Mouse (Mus musculus) kidney, embryonic 15.5 days (tissue): Measurements from ENCODE around the gene Ddrgk1. TPM values are rescaled to one million over a fixed set of nuclear protein-coding genes. Genes with fewer than 3 reads are reported as not detected.
A peak's percentile ranks its signal among the peaks of the same experiment; 100 is the strongest.

Source experiments
- ATAC-seq: fragments of 200-750 bp; cut with Nextera tagmentation; replicated peaks from 2 replicates; pipeline ENCODE4 v1.8.0; 2017; ENCODE audit warnings: moderate TSS enrichment; ENCODE audit not compliant: low FRiP score
- H3K27ac ChIP-seq: fragments of 300-500 bp; sonication (generic); 2 replicates; pipeline ENCODE4 v1.5.1; 2015; ENCODE audit warnings: mild to moderate bottlenecking, inconsistent platforms
- H3K27me3 ChIP-seq: fragments of 300-500 bp; sonication (generic); 2 replicates; pipeline ENCODE4 v1.6.1; 2015; ENCODE audit warnings: inconsistent platforms
- H3K36me3 ChIP-seq: fragments of 300-500 bp; sonication (generic); 2 replicates; pipeline ENCODE4 v1.6.1; 2015; ENCODE audit warnings: inconsistent platforms
- H3K4me1 ChIP-seq: fragments of 300-500 bp; sonication (generic); 2 replicates; pipeline ENCODE4 v1.6.1; 2015; ENCODE audit warnings: inconsistent platforms
- H3K4me2 ChIP-seq: fragments of 300-500 bp; sonication (generic); 2 replicates; pipeline ENCODE4 v1.6.1; 2015; ENCODE audit warnings: moderate library complexity, mild to moderate bottlenecking, inconsistent platforms
- H3K4me3 ChIP-seq: fragments of 300-500 bp; sonication (generic); replicated peaks from 2 replicates; pipeline ENCODE4 v1.5.1; 2015; ENCODE audit warnings: mild to moderate bottlenecking, inconsistent platforms
- H3K9ac ChIP-seq: fragments of 300-500 bp; sonication (generic); 2 replicates; pipeline ENCODE4 v1.6.1; 2015; ENCODE audit warnings: mild to moderate bottlenecking, inconsistent platforms
- H3K9me3 ChIP-seq: fragments of 300-500 bp; sonication (generic); replicated peaks from 2 replicates; pipeline ENCODE4 v1.6.1; 2016; ENCODE audit warnings: inconsistent platforms
- WGBS: fragments of 180-500 bp; shearing (Covaris S2); methylation state at CpG from one replicate; pipeline ENCODE4 v1.1.7; 2015; ENCODE audit warnings: mixed read lengths; 5-methylcytosine and 5-hydroxymethylcytosine counted together
- polyA plus RNA-seq: library from polyadenylated mRNA; unstranded; fragments of >200 nt; fragmentation: Nextera tagmentation; extraction: Ambion mirVana; gene quantifications from 2 replicates; pipeline ENCODE4 v1.2.1, GENCODE M21; 2015

Gene Ddrgk1
- polyA plus RNA-seq = 64.7 and 76.8 TPM in 2 replicates

GRCm38 (mm10) chr2:130664102-130664701, at the start of gene Ddrgk1:
Ddrgk1 (minus strand) TSS chr2:130664659.
- H3K9me3 ChIP-seq = no peaks in the 10 kb centered on the region
- peak; percentile 96 for ATAC-seq
- peaks cover 34% of the 10 kb centered on the region for H3K36me3 ChIP-seq
- H3K4me2 ChIP-seq = peak within 1 kb of the TSS; percentile 70
- peak within 1 kb of the TSS; percentile 99 for H3K27ac ChIP-seq
- peak within 1 kb of the TSS; percentile 81 for H3K9ac ChIP-seq
- no peaks in the 10 kb centered on the region for H3K27me3 ChIP-seq
- peak within 1 kb of the TSS; percentile 67 for H3K4me3 ChIP-seq
- peaks cover 38% of the 10 kb centered on the region for H3K4me1 ChIP-seq
- under 1% methylated on average over 40 of the region's 40 CpGs for WGBS

- no peak overlapping the region for H3K4me3 ChIP-seq
- H3K9me3 ChIP-seq = no peaks in the 10 kb centered on the region
- no peak overlapping the region for H3K4me2 ChIP-seq
- no peak overlapping the region for H3K9ac ChIP-seq
- H3K4me1 ChIP-seq = 0 out of 2 replicates have a peak, but pooled peaks cover 5% of the 10 kb centered on the region
- no peak for ATAC-seq
- 52% methylated on average over 10 of the region's 10 CpGs for WGBS
- no peaks in the 10 kb centered on the region for H3K27me3 ChIP-seq
- no peak overlapping the region for H3K27ac ChIP-seq
- H3K36me3 ChIP-seq = peaks cover 41% of the 10 kb centered on the region
Observed at GRCm38 (mm10) chr2:130707057-130707456, 42.6 kb upstream of the Ddrgk1 start.

- Histone ChIP-seq H3K9ac (no peak overlapping the region), H3K9me3 (no peaks in the 10 kb centered on the region), H3K4me1 (0 out of 2 replicates have a peak, but pooled peaks cover 5% of the 10 kb centered on the region), H3K27me3 (no peaks in the 10 kb centered on the region), H3K4me3 (no peak overlapping the region), H3K27ac (no peak overlapping the region), H3K36me3 (peaks cover 37% of the 10 kb centered on the region), H3K4me2 (no peak overlapping the region)
- WGBS = 65% methylated on average over 4 of the region's 4 CpGs
- ATAC-seq = no peak
Observed at GRCm38 (mm10) chr2:130706602-130707001, 42.1 kb upstream of the Ddrgk1 start.

GRCm38 (mm10) chr2:130705178-130705577, 40.7 kb upstream of the Ddrgk1 start:
- ATAC-seq = no peak
- no peak overlapping the region for H3K27ac ChIP-seq
- H3K36me3 ChIP-seq = peaks cover 22% of the 10 kb centered on the region
- H3K4me2 ChIP-seq = no peak overlapping the region
- H3K4me3 ChIP-seq = no peak overlapping the region
- no peak overlapping the region for H3K9ac ChIP-seq
- 77% methylated on average over 6 of the region's 6 CpGs for WGBS
- H3K27me3 ChIP-seq = peaks cover 4% of the 10 kb centered on the region
- H3K4me1 ChIP-seq = 0 out of 2 replicates have a peak, but pooled peaks cover 5% of the 10 kb centered on the region
- no peaks in the 10 kb centered on the region for H3K9me3 ChIP-seq

- Histone ChIP-seq H3K4me3 (no peak overlapping the region), H3K4me1 (0 out of 2 replicates have a peak, but pooled peaks cover 5% of the 10 kb centered on the region), H3K9me3 (no peaks in the 10 kb centered on the region), H3K27me3 (peaks cover 12% of the 10 kb centered on the region), H3K9ac (no peak overlapping the region), H3K4me2 (no peak overlapping the region), H3K36me3 (peaks cover 14% of the 10 kb centered on the region; the same call in 1 of the 2 replicates), H3K27ac (peak overlapping the region; percentile 43; the same call in 1 of the 2 replicates)
- 44% methylated on average over 9 of the region's 9 CpGs for WGBS
- no peak for ATAC-seq
Observed at GRCm38 (mm10) chr2:130704040-130705001, 39.9 kb upstream of the Ddrgk1 start.

GRCm38 (mm10) chr2:130697821-130698266, 33.4 kb upstream of the Ddrgk1 start:
- peak; percentile 33 for ATAC-seq
- H3K9me3 ChIP-seq = no peaks in the 10 kb centered on the region
- H3K27me3 ChIP-seq = peaks cover 54% of the 10 kb centered on the region
- 4% methylated on average over 14 of the region's 14 CpGs for WGBS
- peak overlapping the region; percentile 100 for H3K4me2 ChIP-seq
- H3K36me3 ChIP-seq = no peaks in the 10 kb centered on the region
- no peak overlapping the region for H3K27ac ChIP-seq
- H3K9ac ChIP-seq = peak overlapping the region; percentile 56
- H3K4me3 ChIP-seq = peak overlapping the region; percentile 66
- H3K4me1 ChIP-seq = peaks cover 19% of the 10 kb centered on the region

- H3K9ac ChIP-seq = peak within 1 kb of the TSS; percentile 56
- under 1% methylated on average over 64 of the region's 65 CpGs for whole genome bisulfite sequencing
- ATAC-seq = peak; percentile 64
- H3K36me3 ChIP-seq = no peaks in the 10 kb centered on the region
- H3K27ac ChIP-seq = no peak within 1 kb of the TSS
- peak within 1 kb of the TSS; percentile 100 for H3K4me2 ChIP-seq
- H3K9me3 ChIP-seq = no peaks in the 10 kb centered on the region
- H3K27me3 ChIP-seq = peaks cover 54% of the 10 kb centered on the region
- H3K4me1 ChIP-seq = peaks cover 19% of the 10 kb centered on the region
- peak within 1 kb of the TSS; percentile 66 for H3K4me3 ChIP-seq
Observed at GRCm38 (mm10) chr2:130697153-130697810, 32.8 kb upstream of the Ddrgk1 start, which contains the start of gene Slc4a11. Slc4a11 (minus strand) TSS chr2:130697519.

GRCm38 (mm10) chr2:130696700-130697152, 32.3 kb upstream of the Ddrgk1 start:
- ATAC-seq = peak; percentile 70

GRCm38 (mm10) chr2:130693563-130693962, 29.1 kb upstream of the Ddrgk1 start:
- H3K9me3 ChIP-seq = no peaks in the 10 kb centered on the region
- H3K27ac ChIP-seq = no peak overlapping the region
- H3K4me1 ChIP-seq = peaks cover 19% of the 10 kb centered on the region
- H3K36me3 ChIP-seq = no peaks in the 10 kb centered on the region
- no peak for ATAC-seq
- WGBS = 40% methylated on average over 3 of the region's 3 CpGs
- peaks cover 36% of the 10 kb centered on the region for H3K27me3 ChIP-seq
- no peak overlapping the region for H3K4me2 ChIP-seq
- no peak overlapping the region for H3K9ac ChIP-seq
- no peak overlapping the region for H3K4me3 ChIP-seq

More at GRCm38 (mm10) chr2:130696700-130697152, 32.3 kb upstream of the Ddrgk1 start:
- peaks cover 54% of the 10 kb centered on the region for H3K27me3 ChIP-seq
- H3K36me3 ChIP-seq = no peaks in the 10 kb centered on the region
- peak overlapping the region; percentile 100 for H3K4me2 ChIP-seq
- no peak overlapping the region for H3K27ac ChIP-seq
- under 1% methylated on average over 31 of the region's 31 CpGs for WGBS
- no peaks in the 10 kb centered on the region for H3K9me3 ChIP-seq
- peak overlapping the region; percentile 56 for H3K9ac ChIP-seq
- H3K4me3 ChIP-seq = peak overlapping the region; percentile 66
- peaks cover 19% of the 10 kb centered on the region for H3K4me1 ChIP-seq

GRCm38 (mm10) chr2:130689011-130689410, 24.6 kb upstream of the Ddrgk1 start:
- no peak overlapping the region for H3K4me2 ChIP-seq
- 77% methylated on average over 2 of the region's 2 CpGs for WGBS
- no peak for ATAC-seq

GRCm38 (mm10) chr2:130685426-130685825, 21.0 kb upstream of the Ddrgk1 start:
- Histone ChIP-seq H3K4me2 (no peak overlapping the region), H3K36me3 (peaks cover 33% of the 10 kb centered on the region), H3K9me3 (no peaks in the 10 kb centered on the region), H3K4me3 (no peak overlapping the region), H3K4me1 (no peaks in the 10 kb centered on the region), H3K27me3 (no peaks in the 10 kb centered on the region), H3K9ac (no peak overlapping the region), H3K27ac (no peak overlapping the region)
- no peak for ATAC-seq
- 89% methylated on average over 9 of the region's 9 CpGs for WGBS

More at GRCm38 (mm10) chr2:130689011-130689410, 24.6 kb upstream of the Ddrgk1 start:
- no peak overlapping the region for H3K4me3 ChIP-seq
- H3K27ac ChIP-seq = no peak overlapping the region
- no peaks in the 10 kb centered on the region for H3K36me3 ChIP-seq
- H3K4me1 ChIP-seq = no peaks in the 10 kb centered on the region
- no peaks in the 10 kb centered on the region for H3K27me3 ChIP-seq
- H3K9me3 ChIP-seq = no peaks in the 10 kb centered on the region
- H3K9ac ChIP-seq = no peak overlapping the region
